Mouse (Mus musculus): Measurements from ENCODE around the gene Rbm41.

GRCm38 (mm10) chrX:139997740-139998690, at the start of gene Rbm41:
- no peak for TF ChIP-seq CTCF (IDR thresholded peaks at IDR 0.05; ENCODE audit: low read depth)
- TF ChIP-seq EP300 (IDR thresholded peaks at IDR 0.05; ENCODE audit: low read depth): no peak

All from liver, embryonic 14.5 days (tissue).